12 mouse cellular contexts compared by ENCODE assay signal in genomic region chr11:96334002-96334364, GRCm38 (mm10). TPM values are rescaled to one million over a fixed set of nuclear protein-coding genes. Genes with fewer than 3 reads are reported as not detected.
DNase-seq lines count a peak whose midpoint lies in the region; ATAC-seq and TF ChIP-seq lines count a peak whose summit lies in the region.
"Had no signal": no experiment of that assay in that cellular context is flagged by ENCODE, and none has a peak within 500 bp of the region (broad histone marks: within the 10 kb centered on the region; RNA-seq: fewer than 3 reads in every experiment).

No protein-coding gene starts in this region.

- H3K4me3 ChIP-seq in kidney, embryonic 16.5 days (ENCODE audit: low read length), result peak overlapping the region; percentile 50
- H3K4me3 ChIP-seq in embryonic fibroblast, embryonic 13.5 days (ENCODE audit: insufficient read depth, low read length), result peak overlapping the region; percentile 23
- peak overlapping the region; percentile 42 for H3K4me3 ChIP-seq in hindbrain, embryonic 16.5 days (ENCODE audit: low read length)
- H3K4me3 ChIP-seq in neural tube, embryonic 15.5 days (replicated peaks), result peak overlapping the region; percentile 60

- DNase-seq in kidney, postnatal 10 days, result no peak
- DNase-seq in thymus, postnatal 14 days, result no peak
- no peak for DNase-seq in frontal cortex, postnatal 14 days (ENCODE audit: low spot score in 2 of 2)
- DNase-seq: cerebellum, adult 8-10 months; kidney, adult 9 months; thymus, postnatal 36 days had no signal

- peak overlapping the region; percentile 59 for H3K4me2 ChIP-seq in kidney, embryonic 16.5 days (replicated peaks; ENCODE audit: low read depth, low read length)
- peak overlapping the region; percentile 62 for H3K4me2 ChIP-seq in hindbrain, embryonic 16.5 days (ENCODE audit: low read length)
- peak overlapping the region; percentile 87 for H3K4me2 ChIP-seq in neural tube, embryonic 15.5 days

- H3K9me3 ChIP-seq in kidney, embryonic 16.5 days (ENCODE audit: low read length), result no peaks in the 10 kb centered on the region
- H3K9me3 ChIP-seq in hindbrain, embryonic 16.5 days (ENCODE audit: control insufficient read depth, low read length), result no peaks in the 10 kb centered on the region
- no peaks in the 10 kb centered on the region for H3K9me3 ChIP-seq in neural tube, embryonic 15.5 days (replicated peaks)

- H3K4me1 ChIP-seq in kidney, embryonic 16.5 days (ENCODE audit: insufficient read depth, low read length), result peaks cover 99% of the 10 kb centered on the region
- peaks cover 1% of the 10 kb centered on the region; the same call in 1 of the 2 replicates for H3K4me1 ChIP-seq in embryonic fibroblast, embryonic 13.5 days (ENCODE audit: control insufficient read depth, insufficient read depth, low read length)
- H3K4me1 ChIP-seq in hindbrain, embryonic 16.5 days (ENCODE audit: control insufficient read depth, insufficient read depth, low read depth, low read length), result peaks cover 7% of the 10 kb centered on the region; the same call in 1 of the 2 replicates
- peaks cover 99% of the 10 kb centered on the region for H3K4me1 ChIP-seq in neural tube, embryonic 15.5 days

- 11% methylated on average over 2 of the region's 2 CpGs for WGBS in kidney, embryonic 16.5 days
- WGBS in hindbrain, embryonic 16.5 days, result 15% methylated on average over 2 of the region's 2 CpGs
- 6% methylated on average over 2 of the region's 2 CpGs for WGBS in neural tube, embryonic 15.5 days

- peak overlapping the region; percentile 73 for H3K9ac ChIP-seq in kidney, embryonic 16.5 days (replicated peaks; ENCODE audit: low read length)
- H3K9ac ChIP-seq in hindbrain, embryonic 16.5 days (ENCODE audit: low read depth, low read length), result peak overlapping the region; percentile 70
- H3K9ac ChIP-seq in neural tube, embryonic 15.5 days (replicated peaks), result peak overlapping the region; percentile 78

- H3K27me3 ChIP-seq in kidney, embryonic 16.5 days (ENCODE audit: insufficient read depth, low read length), result no peaks in the 10 kb centered on the region
- H3K27me3 ChIP-seq in hindbrain, embryonic 16.5 days (replicated peaks; ENCODE audit: control insufficient read depth, insufficient read depth, low read length), result peaks cover 40% of the 10 kb centered on the region
- no peaks in the 10 kb centered on the region for H3K27me3 ChIP-seq in neural tube, embryonic 15.5 days (replicated peaks)

- H3K27ac ChIP-seq in kidney, embryonic 16.5 days (ENCODE audit: low read length), result peak overlapping the region; percentile 99
- H3K27ac ChIP-seq in embryonic fibroblast, embryonic 13.5 days (ENCODE audit: insufficient read depth, low read length), result peak overlapping the region; percentile 81
- H3K27ac ChIP-seq in hindbrain, embryonic 16.5 days (ENCODE audit: low read depth, low read length), result peak overlapping the region; percentile 91
- peak overlapping the region; percentile 99 for H3K27ac ChIP-seq in neural tube, embryonic 15.5 days (replicated peaks)

- no peak for TF ChIP-seq CTCF in embryonic fibroblast, embryonic 13.5 days (IDR thresholded peaks at IDR 0.05; ENCODE audit: borderline replicate concordance, insufficient read depth, low read length)

- peaks cover 7% of the 10 kb centered on the region; the same call in 1 of the 2 replicates for H3K36me3 ChIP-seq in kidney, embryonic 16.5 days (ENCODE audit: insufficient read depth, low read length)
- H3K36me3 ChIP-seq in hindbrain, embryonic 16.5 days (ENCODE audit: control insufficient read depth, insufficient read depth, low read length), result no peaks in the 10 kb centered on the region
- H3K36me3 ChIP-seq in neural tube, embryonic 15.5 days, result no peaks in the 10 kb centered on the region

- no peak for TF ChIP-seq POLR2A in embryonic fibroblast, embryonic 13.5 days (IDR thresholded peaks at IDR 0.05; ENCODE audit: low read depth, low read length)

- no peak for ATAC-seq in kidney, embryonic 16.5 days (ENCODE audit: low FRiP score, low TSS enrichment)
- ATAC-seq in hindbrain, embryonic 16.5 days, result peak; percentile 21; the same call in 1 of the 2 replicates
- no peak for ATAC-seq in neural tube, embryonic 15.5 days (ENCODE audit: low FRiP score)
- ATAC-seq: forebrain, embryonic 16.5 days; midbrain, embryonic 16.5 days had no signal

RNA-seq across cellular contexts. Expression of gene Hoxb3, which starts 10.9 kb away (rescaled TPM):
- polyA plus RNA-seq in kidney, embryonic 16.5 days (2015; fragmentation: Nextera tagmentation; extraction: Ambion mirVana), result 3.7 and 4.3 TPM in 2 replicates
- polyA plus RNA-seq in embryonic fibroblast, embryonic 13.5 days (2011; ENCODE audit: insufficient read length, low read depth, missing spikeins), result 19.1 and 21.9 TPM in 2 replicates
- polyA plus RNA-seq in hindbrain, embryonic 16.5 days (2015; fragmentation: Nextera tagmentation; extraction: Ambion mirVana), result 4.8 and 5.6 TPM in 2 replicates
- polyA plus RNA-seq in neural tube, embryonic 15.5 days (2015; fragmentation: Nextera tagmentation; extraction: Ambion mirVana), result 8.0 and 12.6 TPM in 2 replicates
- polyA plus RNA-seq: forebrain, embryonic 16.5 days; midbrain, embryonic 16.5 days had no signal

RNA-seq across cellular contexts. Expression of gene Hoxb4, which starts 15.9 kb away (rescaled TPM):
- 4.1 and 6.2 TPM in 2 replicates for polyA plus RNA-seq in kidney, embryonic 16.5 days (2015; fragmentation: Nextera tagmentation; extraction: Ambion mirVana)
- polyA plus RNA-seq in embryonic fibroblast, embryonic 13.5 days (2011; ENCODE audit: insufficient read length, low read depth, missing spikeins), result 8.3 and 10.4 TPM in 2 replicates
- polyA plus RNA-seq in hindbrain, embryonic 16.5 days (2015; fragmentation: Nextera tagmentation; extraction: Ambion mirVana), result 2.5 and 3.3 TPM in 2 replicates
- 3.7 and 5.0 TPM in 2 replicates for polyA plus RNA-seq in neural tube, embryonic 15.5 days (2015; fragmentation: Nextera tagmentation; extraction: Ambion mirVana)
- polyA plus RNA-seq: forebrain, embryonic 16.5 days; midbrain, embryonic 16.5 days had no signal

RNA-seq across cellular contexts. Expression of gene Hoxb2, which starts 16.3 kb away (rescaled TPM):
- polyA plus RNA-seq in kidney, embryonic 16.5 days (2015; fragmentation: Nextera tagmentation; extraction: Ambion mirVana), result 34.4 and 36.1 TPM in 2 replicates
- polyA plus RNA-seq in embryonic fibroblast, embryonic 13.5 days (2011; ENCODE audit: insufficient read length, low read depth, missing spikeins), result 6.6 and 11.0 TPM in 2 replicates
- polyA plus RNA-seq in hindbrain, embryonic 16.5 days (2015; fragmentation: Nextera tagmentation; extraction: Ambion mirVana), result 20.0 and 20.8 TPM in 2 replicates
- polyA plus RNA-seq in neural tube, embryonic 15.5 days (2015; fragmentation: Nextera tagmentation; extraction: Ambion mirVana), result 33.7 and 42.3 TPM in 2 replicates
- polyA plus RNA-seq: forebrain, embryonic 16.5 days had no signal

RNA-seq across cellular contexts. Expression of gene Hoxb5, which starts 30.8 kb away (rescaled TPM):
- 19.2 and 24.3 TPM in 2 replicates for polyA plus RNA-seq in kidney, embryonic 16.5 days (2015; fragmentation: Nextera tagmentation; extraction: Ambion mirVana)
- 4.1 and 5.9 TPM in 2 replicates for polyA plus RNA-seq in embryonic fibroblast, embryonic 13.5 days (2011; ENCODE audit: insufficient read length, low read depth, missing spikeins)
- polyA plus RNA-seq in hindbrain, embryonic 16.5 days (2015; fragmentation: Nextera tagmentation; extraction: Ambion mirVana), result 120 and 133 TPM in 2 replicates
- polyA plus RNA-seq in neural tube, embryonic 15.5 days (2015; fragmentation: Nextera tagmentation; extraction: Ambion mirVana), result 39.5 and 106 TPM in 2 replicates
- polyA plus RNA-seq: forebrain, embryonic 16.5 days; midbrain, embryonic 16.5 days had no signal

RNA-seq across cellular contexts. Expression of gene Hoxb1, which starts 31.6 kb away (rescaled TPM):
- polyA plus RNA-seq in kidney, embryonic 16.5 days (2015; fragmentation: Nextera tagmentation; extraction: Ambion mirVana), result 0.08 and 0.12 TPM in 2 replicates
- not detected in 2 replicates for polyA plus RNA-seq in embryonic fibroblast, embryonic 13.5 days (2011; ENCODE audit: insufficient read length, low read depth, missing spikeins)
- 0.21 and 0.35 TPM in 2 replicates for polyA plus RNA-seq in hindbrain, embryonic 16.5 days (2015; fragmentation: Nextera tagmentation; extraction: Ambion mirVana)
- 0.38 and 0.65 TPM in 2 replicates for polyA plus RNA-seq in neural tube, embryonic 15.5 days (2015; fragmentation: Nextera tagmentation; extraction: Ambion mirVana)
- polyA plus RNA-seq: forebrain, embryonic 16.5 days; midbrain, embryonic 16.5 days had no signal
